Mouse (Mus musculus): ENCODE data around the gene Lrba.

DNA sequence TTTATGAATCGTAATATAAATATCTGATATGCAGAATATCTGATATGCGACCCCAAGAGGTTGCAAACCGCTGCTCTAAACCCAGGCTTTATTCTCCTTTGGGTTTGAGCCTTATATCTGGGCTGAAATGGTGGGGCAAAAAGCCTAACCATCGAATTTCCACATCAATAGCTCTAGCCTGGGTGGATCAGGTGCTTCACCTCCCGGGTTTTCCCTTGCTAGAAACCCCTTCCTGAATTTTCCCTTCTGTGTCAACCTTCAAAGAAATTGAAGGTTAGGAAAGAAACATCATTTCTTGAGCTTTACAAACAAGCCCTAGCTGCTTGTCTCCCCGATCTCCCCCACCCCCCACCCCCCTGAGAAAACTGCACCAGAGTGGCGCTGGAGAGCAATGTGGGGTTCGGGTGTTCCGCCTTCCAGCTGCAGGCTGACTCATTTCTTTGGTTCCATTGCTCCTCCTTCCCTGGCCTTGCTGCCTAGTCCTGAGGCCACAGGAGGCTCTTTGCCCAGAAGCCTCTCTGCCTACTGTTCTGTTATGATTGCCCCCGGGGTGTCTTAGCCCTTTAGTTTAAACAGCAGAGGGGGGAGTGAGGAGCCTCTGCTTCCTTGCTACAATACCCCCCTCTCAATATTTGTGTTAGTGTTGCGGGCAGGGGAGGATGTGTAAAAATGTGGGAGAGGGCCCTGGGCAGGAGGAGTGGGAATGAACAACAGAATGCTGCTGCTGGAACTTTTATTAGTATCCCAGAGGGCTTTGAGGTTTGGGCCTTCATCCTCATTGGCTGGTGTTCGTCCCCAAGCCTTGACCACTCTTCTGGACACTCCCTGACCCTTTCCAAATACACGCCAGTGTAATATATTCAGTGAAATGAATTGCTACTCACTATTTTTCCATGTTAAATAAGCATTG is 314.4 kb downstream of the Lrba start:
- TF ChIP-seq CTCF (IDR thresholded peaks at IDR 0.05; ENCODE audit: low read depth) (peak; percentile 30), EP300 (IDR thresholded peaks at IDR 0.05; ENCODE audit: low read depth) (no peak)
